Mouse (Mus musculus) myocyte (in vitro differentiated cells): ENCODE data around the gene Galnt4. TPM values are rescaled to one million over a fixed set of nuclear protein-coding genes. Genes with fewer than 3 reads are reported as not detected.

Experiments
- H3K27me3 ChIP-seq: one replicate; pipeline ENCODE4 v1.6.1; 2011; ENCODE audit not compliant: control insufficient read depth, insufficient read depth, insufficient read length
- H3K36me3 ChIP-seq: one replicate; pipeline ENCODE4 v1.6.1; 2011; ENCODE audit not compliant: control insufficient read depth, insufficient read depth
- H3K4me2 ChIP-seq: one replicate; pipeline ENCODE4 v1.6.1; 2011; ENCODE audit warnings: low read depth, control low read depth
- H3K4me3 ChIP-seq: one replicate; pipeline ENCODE4 v1.5.1; 2011; ENCODE audit warnings: mild to moderate bottlenecking, control low read depth, moderate library complexity
- H3K79me2 ChIP-seq: one replicate; pipeline ENCODE4 v1.6.1; 2011; ENCODE audit not compliant: control insufficient read depth, insufficient read depth
- H3ac ChIP-seq: one replicate; pipeline ENCODE4 v1.6.1; 2011; ENCODE audit not compliant: control insufficient read depth, insufficient read length
- CEBPB ChIP-seq: IDR thresholded peaks from 2 replicates; pipeline ENCODE4 v1.6.1; 2011; ENCODE audit warnings: mild to moderate bottlenecking, moderate library complexity; ENCODE audit not compliant: poor library complexity, insufficient read depth, severe bottlenecking
- E2F4 ChIP-seq: IDR thresholded peaks from one replicate; pipeline ENCODE4 v1.6.1; 2011; ENCODE audit warnings: mild to moderate bottlenecking, control low read depth, moderate library complexity; ENCODE audit not compliant: insufficient read depth
- MAX ChIP-seq: IDR thresholded peaks from one replicate; pipeline ENCODE4 v1.6.1; 2011; ENCODE audit warnings: low read depth, mild to moderate bottlenecking, control low read depth
- MYOD1 ChIP-seq, 3 experiments: IDR thresholded peaks; one replicate each; pipeline ENCODE4 v1.6.1; 2011; ENCODE audit warnings: control low read depth in 2 of 3, low read depth in 2 of 3, mild to moderate bottlenecking in 2 of 3, moderate library complexity in 1 of 3; ENCODE audit not compliant: insufficient read length in 2 of 3, control insufficient read depth in 1 of 3
- MYOG ChIP-seq, 3 experiments: IDR thresholded peaks; one replicate each; pipeline ENCODE4 v1.6.1; 2011; ENCODE audit warnings: control low read depth in 2 of 3, low read depth in 2 of 3, mild to moderate bottlenecking in 2 of 3; ENCODE audit not compliant: insufficient read length in 2 of 3, control insufficient read depth in 1 of 3, insufficient read depth in 1 of 3
- POLR2A ChIP-seq: IDR thresholded peaks from one replicate; pipeline ENCODE4 v1.6.1; 2011; ENCODE audit warnings: low read depth, mild to moderate bottlenecking, control low read depth, moderate library complexity; ENCODE audit not compliant: insufficient read length
- POLR2AphosphoS2 ChIP-seq: IDR thresholded peaks from one replicate; pipeline ENCODE4 v1.6.1; 2011; ENCODE audit warnings: low read depth, control low read depth; ENCODE audit not compliant: insufficient read length
- REST ChIP-seq: IDR thresholded peaks from one replicate; pipeline ENCODE4 v1.6.1; 2011; ENCODE audit warnings: mild to moderate bottlenecking, control low read depth, moderate library complexity; ENCODE audit not compliant: insufficient read depth, insufficient read length
- SRF ChIP-seq: IDR thresholded peaks from one replicate; pipeline ENCODE4 v1.6.1; 2011; ENCODE audit warnings: low read depth; ENCODE audit not compliant: control insufficient read depth, insufficient read length
- TCF12 ChIP-seq: IDR thresholded peaks from one replicate; pipeline ENCODE4 v1.6.1; 2011; ENCODE audit warnings: mild to moderate bottlenecking, control low read depth; ENCODE audit not compliant: poor library complexity, insufficient read depth, severe bottlenecking
- TCF3 ChIP-seq: IDR thresholded peaks from one replicate; pipeline ENCODE4 v1.6.1; 2011; ENCODE audit warnings: low read depth, control low read depth; ENCODE audit not compliant: insufficient read length
- USF1 ChIP-seq: IDR thresholded peaks from one replicate; pipeline ENCODE4 v1.6.1; 2011; ENCODE audit warnings: low read depth, mild to moderate bottlenecking, control low read depth, moderate library complexity
- polyA plus RNA-seq: library from polyadenylated mRNA; unstranded; fragments of >200 nt; fragmentation: generic; extraction: Trizol; gene quantifications from one replicate; pipeline ENCODE4 v1.2.1, GENCODE M21; 2012; ENCODE audit warnings: missing spikeins

Galnt4 gene
- polyA plus RNA-seq, 1 experiment = 4.7 TPM

- TF ChIP-seq CEBPB (no peak), POLR2AphosphoS2 (no peak), MYOD1 (IDR thresholded peaks at IDR 0.05; ENCODE audit: control insufficient read depth in 1 of 3, insufficient read length in 2 of 3, low read depth in 2 of 3) (no peak)
- Histone ChIP-seq H3K36me3 (no peaks in the 10 kb centered on the region), H3K4me3 (no peak overlapping the region), H3K4me2 (peak overlapping the region; percentile 64), H3ac (no peak overlapping the region), H3K27me3 (no peaks in the 10 kb centered on the region), H3K79me2 (no peaks in the 10 kb centered on the region)
Observed at GRCm38 (mm10) chr10:99081569-99081990, 26.4 kb upstream of the Galnt4 start.

- Histone ChIP-seq H3K36me3 (no peaks in the 10 kb centered on the region), H3K4me3 (no peak overlapping the region), H3K27me3 (no peaks in the 10 kb centered on the region), H3ac (no peak overlapping the region), H3K4me2 (no peak overlapping the region), H3K79me2 (no peaks in the 10 kb centered on the region)
- no peak for TF ChIP-seq TCF12
- TF ChIP-seq USF1 = no peak
- TF ChIP-seq E2F4 = no peak
- TF ChIP-seq SRF = no peak
- TF ChIP-seq POLR2A = no peak
- TF ChIP-seq TCF3 = no peak
- no peak for TF ChIP-seq REST
- no peak for TF ChIP-seq MYOD1 (IDR thresholded peaks at IDR 0.05; ENCODE audit: control insufficient read depth in 1 of 3, insufficient read length in 2 of 3, low read depth in 2 of 3)
- no peak for TF ChIP-seq POLR2AphosphoS2
- no peak for TF ChIP-seq CEBPB
- TF ChIP-seq MAX = no peak
Observed at GRCm38 (mm10) chr10:99083431-99084003, 24.4 kb upstream of the Galnt4 start.

GRCm38 (mm10) chr10:99084397-99085239 is 23.3 kb upstream of the Galnt4 start:
- Histone ChIP-seq H3K79me2 (no peaks in the 10 kb centered on the region), H3ac (no peak overlapping the region), H3K4me3 (no peak overlapping the region), H3K4me2 (peak overlapping the region; percentile 38), H3K27me3 (no peaks in the 10 kb centered on the region), H3K36me3 (no peaks in the 10 kb centered on the region)
- TF ChIP-seq MAX (no peak), POLR2AphosphoS2 (no peak), MYOG (IDR thresholded peaks at IDR 0.05; ENCODE audit: control insufficient read depth in 1 of 3, insufficient read depth in 1 of 3, insufficient read length in 2 of 3, low read depth in 2 of 3) (no peak), E2F4 (no peak), REST (no peak), SRF (no peak), CEBPB (no peak), MYOD1 (IDR thresholded peaks at IDR 0.05; ENCODE audit: control insufficient read depth in 1 of 3, insufficient read length in 2 of 3, low read depth in 2 of 3) (no peak), POLR2A (no peak), TCF3 (no peak), TCF12 (no peak), USF1 (no peak)

- Histone ChIP-seq H3K4me2 (no peak overlapping the region), H3K79me2 (no peaks in the 10 kb centered on the region), H3ac (no peak overlapping the region), H3K36me3 (no peaks in the 10 kb centered on the region), H3K27me3 (no peaks in the 10 kb centered on the region), H3K4me3 (no peak overlapping the region)
- TF ChIP-seq CEBPB = no peak
Observed at GRCm38 (mm10) chr10:99085240-99085587, 22.7 kb upstream of the Galnt4 start.

DNA sequence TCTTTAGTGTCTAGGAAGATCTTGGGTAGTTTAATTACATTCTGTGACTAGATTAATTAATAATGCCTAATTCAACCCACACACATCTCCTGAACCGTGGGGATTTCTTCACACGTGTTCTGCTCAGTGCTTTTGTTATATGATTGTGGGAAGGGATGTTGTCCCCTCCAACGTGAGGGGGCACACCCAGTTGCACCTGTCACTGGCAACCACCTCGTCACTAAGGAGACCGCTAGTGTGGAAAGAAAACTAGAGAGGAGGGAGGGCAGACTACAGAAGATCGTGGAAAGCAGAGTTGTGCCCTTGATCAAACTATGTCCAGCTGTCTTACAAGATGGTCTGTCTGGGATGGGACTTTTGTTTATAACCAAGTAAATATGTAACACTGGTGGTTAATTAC is 21.9 kb upstream of the Galnt4 start:
- no peak overlapping the region for H3K4me2 ChIP-seq
- no peak overlapping the region for H3K4me3 ChIP-seq
- H3ac ChIP-seq = no peak overlapping the region
- no peaks in the 10 kb centered on the region for H3K79me2 ChIP-seq
- peak in 1 of 3 experiments; percentile 57 for TF ChIP-seq MYOG (IDR thresholded peaks at IDR 0.05; ENCODE audit: control insufficient read depth in 1 of 3, insufficient read depth in 1 of 3, insufficient read length in 2 of 3, low read depth in 2 of 3)
- no peak for TF ChIP-seq POLR2AphosphoS2
- TF ChIP-seq USF1 = no peak
- no peak for TF ChIP-seq E2F4
- TF ChIP-seq TCF3 = no peak
- peak in 2 of 3 experiments; percentile 51 to 82 for TF ChIP-seq MYOD1 (IDR thresholded peaks at IDR 0.05; ENCODE audit: control insufficient read depth in 1 of 3, insufficient read length in 2 of 3, low read depth in 2 of 3)
- TF ChIP-seq REST = no peak
- no peaks in the 10 kb centered on the region for H3K27me3 ChIP-seq
- no peaks in the 10 kb centered on the region for H3K36me3 ChIP-seq
